Mouse (Mus musculus): ENCODE data around the gene Prkn. TPM values are rescaled to one million over a fixed set of nuclear protein-coding genes. Genes with fewer than 3 reads are reported as not detected.
A peak's percentile ranks its signal among the peaks of the same experiment; 100 is the strongest.

Gene Prkn
- total RNA-seq, 2 experiments from 2014 or later: 12.2 to 12.9 TPM

DNA sequence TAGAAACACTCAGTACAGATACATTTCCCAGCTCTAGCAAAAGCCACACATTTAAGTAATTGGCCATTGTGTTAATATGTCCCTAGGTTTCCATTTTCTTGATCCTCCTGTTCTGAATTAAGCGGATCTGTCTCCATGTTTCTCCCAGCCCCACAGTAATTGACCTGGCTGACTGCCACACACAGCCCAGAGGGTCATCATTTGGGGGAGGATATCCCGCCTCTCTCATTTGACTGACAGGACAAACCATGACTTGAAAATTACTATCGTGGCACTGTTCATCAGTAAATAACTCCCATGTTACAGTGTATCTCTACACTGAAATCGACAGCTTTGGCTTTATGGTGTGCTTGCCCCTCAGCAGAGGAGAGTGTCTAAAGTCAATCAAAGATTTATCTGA is 146.9 kb downstream of the Prkn start:
- no peak for DNase-seq

DNA sequence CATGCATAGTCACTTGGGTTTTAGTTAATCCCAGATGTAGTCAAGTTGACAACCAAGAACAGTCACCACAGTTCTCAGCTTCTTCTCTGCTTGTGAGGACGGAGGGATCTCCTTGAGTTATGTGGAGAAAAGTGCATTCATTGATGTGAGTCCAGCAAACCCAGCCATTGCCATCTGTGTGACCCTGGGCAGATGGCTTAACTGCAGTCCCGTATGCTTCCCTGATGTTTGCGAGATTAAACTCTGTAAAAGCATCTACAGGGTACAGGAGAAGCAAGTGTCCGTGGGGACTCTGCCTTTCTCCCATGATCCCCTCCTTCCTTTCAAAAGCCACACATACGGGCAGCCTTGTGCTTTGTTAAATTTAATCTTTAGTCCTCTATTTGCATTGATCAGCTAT is 157.1 kb downstream of the Prkn start:
- no peak for DNase-seq

DNA sequence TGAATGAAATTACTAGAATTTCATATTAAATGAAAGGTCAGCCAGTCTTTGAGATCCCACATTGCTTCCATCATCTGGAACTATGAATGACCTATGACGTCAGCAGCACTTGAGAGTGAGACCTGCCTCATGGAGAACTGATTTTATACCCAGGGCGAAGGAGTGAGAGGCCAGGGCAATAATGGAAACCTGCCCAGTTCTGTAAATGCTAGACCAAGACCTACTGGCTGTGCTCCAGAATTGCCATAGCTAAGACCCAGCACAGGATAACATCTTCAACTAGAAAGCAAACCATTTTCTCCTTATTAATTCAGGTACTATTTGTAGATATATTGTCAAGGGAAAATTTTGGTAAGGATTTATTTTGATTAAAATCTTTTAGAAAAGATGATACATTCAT is 183.2 kb downstream of the Prkn start:
- no peak for DNase-seq

DNA sequence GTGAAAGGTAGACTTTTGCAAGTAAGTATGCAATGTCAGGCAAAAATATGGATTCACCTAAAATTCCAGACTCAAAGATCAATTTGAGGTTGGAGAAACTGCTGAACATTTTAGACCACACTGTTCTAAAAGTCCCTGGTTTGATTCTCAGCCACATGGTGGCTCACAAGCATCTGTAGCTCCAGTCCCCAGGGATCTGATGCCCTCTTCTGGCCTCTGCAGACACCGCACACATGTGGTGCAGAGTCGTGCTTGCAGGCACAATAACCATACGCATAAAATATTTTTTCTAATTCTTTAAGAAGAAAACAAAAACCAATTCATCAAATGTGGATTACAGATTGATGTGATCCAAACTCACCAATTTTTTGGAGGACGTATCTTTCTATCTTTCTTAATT is 189.2 kb downstream of the Prkn start:
- DNase-seq: no peak

DNA sequence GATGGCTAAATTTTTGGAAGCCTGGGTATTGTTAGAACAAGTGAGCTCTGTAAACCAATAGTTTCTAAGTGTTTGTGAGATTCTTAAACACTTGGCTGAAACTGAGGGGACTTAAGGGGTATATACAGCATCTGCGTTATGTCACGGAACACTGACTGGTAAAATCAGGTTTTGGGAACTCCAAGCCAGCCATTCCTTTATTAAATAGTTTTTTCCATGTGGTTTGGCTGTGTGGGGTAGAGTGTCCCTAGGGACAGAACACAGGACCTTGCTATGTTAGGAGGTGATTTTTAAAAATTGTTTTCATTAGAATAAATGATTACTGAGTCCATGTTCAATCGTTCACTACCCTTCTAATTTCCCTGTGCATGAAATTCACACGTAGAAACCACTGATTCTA is 190.8 kb downstream of the Prkn start:
- no peak for DNase-seq

DNA sequence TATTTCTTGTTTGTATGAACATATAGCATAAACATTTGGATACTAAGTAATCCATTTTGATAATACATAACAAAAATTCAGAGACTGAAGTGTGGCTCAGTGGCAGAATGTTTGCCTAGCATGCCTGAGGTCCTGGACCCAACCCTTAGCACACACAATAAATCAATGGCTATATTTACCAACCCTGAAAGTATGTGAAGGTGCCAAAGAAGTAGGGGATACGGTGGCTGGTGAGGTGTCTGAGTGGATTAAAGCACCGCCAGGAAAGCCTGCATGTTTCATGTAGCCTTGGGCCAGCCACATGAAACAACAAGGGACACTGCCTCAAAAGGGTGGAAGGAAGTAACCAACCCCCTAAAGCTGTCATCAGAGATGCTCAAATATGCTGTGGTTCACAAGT is 192.2 kb downstream of the Prkn start:
- no peak for DNase-seq

DNA sequence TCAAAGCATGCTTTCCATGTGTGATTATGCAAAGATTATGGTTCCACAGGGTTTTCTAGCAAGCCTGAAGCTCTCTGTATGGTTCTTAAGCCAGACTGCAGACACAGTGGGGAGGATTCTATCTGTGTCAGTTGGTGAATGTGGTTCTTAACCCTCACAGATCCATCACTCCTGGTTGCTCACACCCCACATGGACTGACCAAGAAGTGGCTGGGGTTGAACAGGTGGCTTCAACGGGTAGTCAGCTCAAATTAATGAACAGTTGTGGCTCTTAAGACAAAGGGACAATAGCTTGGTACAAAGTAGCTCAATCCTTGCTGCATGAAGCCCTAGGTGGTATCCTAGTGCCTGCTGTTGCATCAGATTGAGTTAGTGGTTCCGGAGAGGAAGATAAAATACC is 193.4 kb downstream of the Prkn start:
- DNase-seq: no peak

DNA sequence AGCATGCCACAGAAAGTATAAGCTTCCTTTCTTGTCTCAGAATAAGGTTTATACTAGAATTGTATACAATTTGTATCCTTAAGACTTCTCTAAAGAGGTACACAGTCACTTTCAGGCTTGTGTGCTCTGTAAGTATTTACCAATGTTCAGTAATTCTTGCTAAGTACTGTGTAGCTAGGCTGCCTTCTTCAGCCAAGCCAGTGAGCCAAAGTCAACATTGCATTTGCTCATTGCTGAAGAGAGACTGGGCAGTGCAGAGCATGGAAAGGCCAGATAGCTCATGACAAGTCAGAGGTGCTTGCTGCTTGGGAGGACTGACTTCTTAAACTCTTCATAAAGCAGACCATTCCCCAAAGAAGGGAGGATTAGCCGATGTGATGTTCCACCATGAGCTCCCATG is 198.1 kb downstream of the Prkn start:
- DNase-seq: no peak

DNA sequence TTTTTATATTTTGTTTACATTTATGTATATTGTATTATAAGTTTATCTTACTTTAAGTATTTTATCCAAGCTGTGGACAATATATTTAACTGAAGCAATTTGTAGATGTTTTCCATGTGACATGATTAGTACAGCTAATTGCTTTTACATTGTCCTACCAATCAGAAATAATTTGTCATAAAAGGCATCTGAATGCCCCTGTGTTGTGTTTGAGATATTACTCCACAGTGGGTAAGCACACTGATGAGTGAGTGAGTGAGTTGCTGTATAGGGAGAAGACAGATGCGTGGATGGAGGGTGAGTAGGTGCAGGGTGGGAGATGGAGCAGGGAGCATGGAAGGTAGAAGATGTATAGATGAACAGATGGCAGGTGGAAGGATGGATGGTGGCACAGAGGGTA is 218.8 kb downstream of the Prkn start:
- no peak for DNase-seq

DNA sequence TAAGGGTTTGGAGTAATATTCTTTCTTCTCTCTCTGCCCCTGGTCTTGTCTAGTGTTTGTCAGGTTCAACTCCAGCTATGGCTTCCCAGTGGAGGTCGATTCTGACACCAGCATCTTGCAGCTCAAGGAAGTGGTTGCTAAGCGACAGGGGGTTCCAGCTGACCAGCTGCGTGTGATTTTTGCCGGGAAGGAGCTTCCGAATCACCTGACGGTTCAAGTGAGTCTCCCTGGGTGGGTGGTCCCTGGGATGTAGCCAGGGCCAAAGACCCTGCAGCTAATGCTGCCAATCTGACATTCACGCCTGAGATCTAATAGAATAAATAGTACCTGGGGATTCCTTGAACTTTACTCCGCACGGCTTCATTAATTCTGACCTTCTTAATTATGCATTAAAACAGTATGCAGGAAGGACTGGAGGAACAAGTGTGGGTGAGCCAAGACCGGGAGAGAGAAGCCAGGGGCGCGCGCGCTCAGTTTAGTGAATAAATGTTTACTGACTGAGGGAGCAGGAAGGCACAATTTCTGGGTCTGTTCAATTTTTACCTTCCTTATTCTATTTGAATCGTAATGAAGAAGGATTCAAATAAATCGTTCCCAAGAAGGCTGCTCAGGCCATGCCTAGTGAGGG is 227.0 kb downstream of the Prkn start:
- no peak for DNase-seq

DNA sequence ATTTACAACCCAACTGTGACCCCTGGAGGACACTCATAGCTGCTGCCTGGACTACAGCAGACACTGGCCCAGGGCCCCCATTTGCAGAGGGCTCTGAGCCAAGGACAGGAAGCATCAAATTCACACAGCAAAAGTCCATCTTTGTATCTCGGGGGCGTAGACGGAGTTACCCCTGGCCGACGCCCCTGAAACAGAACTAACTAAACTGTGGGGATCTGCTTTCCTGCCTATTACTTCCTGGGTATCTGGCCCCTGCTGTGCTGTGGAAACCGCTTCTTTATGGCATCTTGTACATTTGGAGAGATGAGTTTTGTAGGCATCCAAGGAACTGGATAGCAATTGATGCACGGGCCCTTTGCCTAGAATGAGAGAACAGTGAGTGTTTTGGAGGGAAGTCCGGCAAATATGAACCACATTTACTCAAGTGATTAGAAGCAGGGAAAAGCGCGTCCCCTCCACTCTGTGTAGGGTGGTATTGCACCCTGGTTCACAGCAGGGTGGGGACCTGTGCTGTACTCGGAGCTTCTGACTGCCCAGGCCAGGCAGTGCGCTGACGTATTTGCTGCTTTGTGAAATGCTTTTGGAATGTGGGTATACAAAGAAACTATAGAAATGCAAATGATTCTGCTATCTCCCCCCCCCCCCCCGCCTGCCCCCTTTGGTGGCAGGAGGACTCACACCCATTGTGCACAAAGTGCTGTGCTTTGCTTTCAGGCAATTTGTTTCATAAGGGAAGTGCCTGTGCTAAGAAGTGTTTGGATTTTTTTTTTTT is 227.7 kb downstream of the Prkn start:
- DNase-seq: peak; percentile 66

DNA sequence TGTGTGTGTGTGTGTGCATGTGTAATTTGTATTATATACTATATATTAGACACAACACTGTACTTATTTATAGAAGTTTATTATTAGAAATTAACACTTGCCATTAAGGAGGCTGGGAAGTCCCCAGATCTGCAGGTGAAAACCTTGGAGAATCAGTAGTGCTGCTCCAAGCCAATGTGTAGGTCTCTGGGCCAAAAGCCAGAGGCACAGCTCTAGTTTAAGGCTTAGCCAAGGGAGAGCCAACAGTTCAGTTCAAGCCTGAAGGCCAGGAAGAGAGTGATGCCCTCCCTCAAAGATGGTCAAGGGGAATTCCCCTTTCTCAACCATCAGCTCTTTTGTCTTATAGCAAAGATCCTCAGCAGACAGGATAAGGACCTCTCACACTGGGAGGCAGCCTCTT is 230.8 kb downstream of the Prkn start:
- no peak for DNase-seq

DNA sequence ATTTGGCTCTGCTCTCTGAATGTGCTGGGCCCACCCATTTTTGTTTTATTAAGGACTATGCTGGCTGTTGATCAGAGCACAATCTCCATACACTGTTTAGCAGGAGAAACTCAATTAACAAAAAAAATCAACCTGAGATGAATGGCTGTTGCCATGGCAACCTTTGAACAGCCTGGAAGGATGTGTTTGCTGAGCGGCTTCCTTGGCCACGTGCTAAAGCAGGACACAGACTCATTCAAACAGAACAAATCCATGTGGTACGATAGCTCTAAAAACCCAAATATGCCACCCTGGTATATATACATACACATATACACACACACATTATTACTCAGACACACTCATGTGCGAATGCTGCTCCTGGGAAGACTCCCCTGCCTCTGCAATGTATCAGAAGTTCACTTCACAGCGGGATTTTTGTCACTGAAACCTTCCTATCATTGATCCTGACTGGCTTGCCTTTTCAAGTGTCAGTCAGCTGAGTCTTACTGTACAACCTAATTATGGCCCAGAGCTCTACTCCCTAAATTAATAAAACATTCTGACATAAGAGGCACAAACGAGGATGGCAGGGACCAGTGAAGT is 236.2 kb downstream of the Prkn start:
- no peak for DNase-seq

DNA sequence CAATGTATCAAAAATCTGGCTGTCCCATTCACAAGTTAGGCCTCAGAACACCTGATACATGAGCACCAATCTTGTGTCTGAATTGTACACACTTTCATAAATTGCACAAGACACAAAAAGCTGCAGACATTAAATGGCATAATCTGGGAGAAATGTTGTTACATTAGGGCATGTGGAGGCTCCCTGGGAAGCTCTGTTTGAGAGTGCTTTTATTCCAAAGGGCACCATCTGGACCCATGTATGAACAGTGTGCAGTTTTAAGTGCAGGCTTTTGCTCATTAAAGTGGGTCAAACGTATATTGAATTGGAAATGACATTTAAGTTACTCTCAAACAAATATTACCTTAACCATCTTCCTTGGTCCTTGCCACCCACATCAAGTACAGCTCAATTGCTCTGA is 246.3 kb downstream of the Prkn start:
- no peak for DNase-seq

DNA sequence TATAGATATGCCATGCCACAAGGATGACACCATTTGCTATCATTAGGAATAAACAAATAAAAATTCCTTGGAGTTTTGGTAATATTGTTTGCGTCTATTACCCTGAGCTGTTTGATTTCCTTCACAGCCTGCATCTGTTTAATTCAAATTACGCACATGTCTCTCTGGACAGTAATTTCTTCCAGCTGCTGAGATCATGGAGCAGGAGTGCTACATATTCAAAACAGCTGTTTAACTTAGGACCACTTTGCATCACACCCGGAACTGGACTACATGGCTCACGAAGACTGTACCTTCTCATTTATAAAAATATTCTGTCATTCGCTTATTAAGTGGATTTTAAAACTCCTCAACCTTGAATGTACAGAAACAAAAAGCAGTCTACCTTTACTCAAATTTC is 246.9 kb downstream of the Prkn start:
- DNase-seq: no peak

DNA sequence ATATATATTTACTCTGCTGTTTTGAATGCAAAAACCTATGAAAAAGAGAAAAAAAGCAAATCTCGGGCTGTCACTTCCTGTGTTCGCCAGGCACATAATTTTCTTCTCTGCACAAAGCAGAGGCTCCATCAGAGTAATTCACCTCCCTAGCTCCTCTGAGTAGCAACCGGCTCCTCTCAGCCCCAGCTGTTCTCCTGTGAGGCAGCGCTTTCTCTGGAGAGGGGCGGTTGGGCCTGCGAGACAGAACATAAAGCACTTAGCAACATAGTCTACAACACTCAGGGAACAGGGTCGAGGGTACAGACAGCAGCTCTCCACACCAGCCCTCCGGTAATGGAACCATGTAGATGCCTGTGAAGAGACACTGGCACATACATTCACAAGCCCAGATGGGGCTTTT is 247.6 kb downstream of the Prkn start:
- DNase-seq: no peak

DNA sequence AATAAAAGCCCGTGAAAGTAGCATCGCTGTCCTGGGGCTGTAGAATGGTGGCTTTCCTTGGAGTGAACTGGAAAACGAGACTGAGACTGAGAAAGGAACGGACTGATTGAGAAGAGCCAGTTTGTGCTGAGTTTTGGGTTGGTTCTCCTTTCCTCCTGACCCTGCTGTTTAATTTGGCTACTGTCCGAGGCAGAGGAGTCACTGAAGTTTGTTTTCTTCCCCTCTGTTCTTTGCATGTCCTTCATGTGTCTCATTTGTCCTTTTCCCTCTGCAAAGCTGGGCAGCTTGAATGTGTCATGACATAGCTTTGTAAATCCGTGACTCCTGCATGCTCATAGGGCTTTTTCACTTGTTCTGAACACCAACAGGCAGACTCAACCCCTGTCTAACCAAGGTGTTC is 249.2 kb downstream of the Prkn start:
- DNase-seq: no peak

DNA sequence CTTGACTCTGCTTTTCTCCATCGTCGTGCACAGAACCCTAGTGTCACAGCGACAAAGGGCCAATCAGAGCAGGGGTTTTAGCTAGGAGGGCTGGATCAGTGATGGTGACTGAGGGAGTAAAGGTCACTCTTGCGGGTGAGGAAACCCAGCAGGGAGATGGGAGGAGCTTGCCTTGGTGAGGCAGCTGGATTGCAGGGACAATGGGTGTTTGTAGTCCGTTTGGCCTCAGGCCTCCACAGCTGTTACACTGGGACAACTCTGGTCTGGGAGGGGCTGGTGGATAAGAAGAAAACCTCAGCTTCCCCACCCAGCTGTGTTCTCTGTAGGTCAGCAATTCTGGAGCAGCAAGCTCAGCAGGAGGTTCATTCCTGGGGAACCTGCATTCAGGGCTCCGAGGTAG is 252.7 kb downstream of the Prkn start:
- peak; percentile 50 for DNase-seq

DNA sequence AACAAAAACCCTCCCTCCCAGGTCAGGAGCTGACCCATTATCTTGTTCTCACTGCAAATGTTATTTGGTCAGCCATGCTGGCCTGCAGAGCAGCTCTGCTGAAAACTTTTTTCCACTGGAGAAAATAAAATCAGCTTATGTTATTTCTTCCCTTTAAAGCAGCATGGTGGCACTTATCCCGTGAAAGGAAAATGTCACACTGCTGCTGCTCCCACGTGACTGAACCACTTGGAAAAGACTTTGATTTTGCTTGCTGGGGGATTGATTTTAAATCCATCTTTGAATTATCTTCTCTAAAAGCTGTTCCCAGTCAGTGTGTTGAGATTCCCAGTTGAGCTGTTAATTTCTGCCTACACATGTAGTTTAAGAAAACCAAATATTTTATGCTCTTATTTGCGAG is 253.1 kb downstream of the Prkn start:
- DNase-seq: no peak

DNA sequence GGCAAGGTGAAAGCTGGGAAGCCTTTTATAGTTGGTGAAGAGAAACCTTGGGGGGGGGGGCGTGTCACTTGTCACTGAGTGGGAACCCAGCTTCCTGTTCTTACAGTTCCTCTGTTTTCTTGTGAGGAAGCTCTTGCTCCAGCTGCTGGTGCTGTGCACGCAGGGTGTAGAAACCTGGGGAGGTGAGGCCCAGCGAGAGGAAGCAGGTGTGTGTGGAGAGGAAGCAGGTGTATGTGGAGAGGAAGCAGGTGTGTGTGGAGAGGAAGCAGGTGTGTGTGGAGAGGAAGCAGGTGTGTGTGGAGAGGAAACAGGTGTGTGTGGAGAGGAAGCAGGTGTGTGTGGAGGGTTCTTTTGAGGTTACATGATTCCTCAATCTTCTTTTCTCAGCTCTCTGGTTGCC is 266.8 kb downstream of the Prkn start:
- DNase-seq: no peak

DNA sequence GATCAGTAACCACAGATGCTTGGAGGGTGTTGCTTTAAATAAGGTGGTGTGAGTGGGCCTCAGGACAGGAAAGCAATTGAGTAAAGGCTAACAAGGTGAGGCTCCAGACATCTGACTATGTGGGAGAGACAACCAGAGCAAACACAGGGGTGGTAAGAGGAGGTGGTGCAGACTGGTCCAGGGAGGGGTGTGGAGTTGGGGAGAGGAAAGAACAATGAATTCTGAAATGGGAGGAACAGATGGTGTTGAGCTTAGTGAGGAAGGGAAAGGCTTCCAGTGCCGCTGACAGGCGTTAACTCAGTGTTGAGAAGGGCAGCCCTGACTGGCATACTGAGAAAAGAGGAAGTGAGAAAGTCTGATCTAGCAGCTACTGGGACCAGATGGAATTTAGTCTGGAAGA is 267.7 kb downstream of the Prkn start:
- no peak for DNase-seq

DNA sequence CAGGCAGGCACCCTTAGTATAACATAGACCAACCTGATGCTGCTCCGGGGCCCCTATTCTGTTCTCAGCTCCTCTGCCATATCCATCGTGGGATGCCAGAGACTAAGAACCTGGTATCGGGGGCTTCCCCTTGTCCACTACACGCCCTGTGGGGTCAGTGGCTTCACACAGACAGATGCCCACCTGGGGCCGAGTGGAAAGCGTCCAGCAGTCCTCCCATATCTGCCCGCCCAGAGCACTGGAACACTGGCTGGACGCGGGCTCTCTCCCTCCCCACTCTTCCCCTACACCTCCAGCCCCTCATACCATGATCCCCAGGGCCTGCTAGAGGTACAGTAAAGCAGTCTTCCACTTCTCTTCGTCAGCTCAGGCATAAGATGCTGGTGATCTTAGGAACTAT is 277.3 kb downstream of the Prkn start:
- DNase-seq: no peak

DNA sequence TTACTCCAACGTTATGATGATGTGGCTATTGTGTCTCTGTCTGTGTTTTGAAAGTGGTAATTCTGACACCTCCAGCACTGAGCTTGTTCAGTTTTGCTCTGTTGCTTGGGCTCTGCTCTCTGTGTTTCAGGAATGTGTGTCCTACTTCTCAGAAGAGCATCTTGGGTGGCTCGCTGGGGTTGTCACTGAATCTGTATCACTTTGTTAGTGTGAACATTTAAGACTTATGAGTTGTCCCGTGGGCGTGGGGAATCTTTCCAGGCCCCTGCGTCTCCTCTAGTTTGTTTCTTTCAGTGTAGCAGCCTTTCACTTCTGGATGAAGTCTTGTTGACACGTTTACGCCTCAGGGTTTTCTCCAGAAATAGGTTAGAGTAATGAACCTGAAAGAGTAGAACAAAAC is 283.9 kb downstream of the Prkn start:
- DNase-seq: no peak

DNA sequence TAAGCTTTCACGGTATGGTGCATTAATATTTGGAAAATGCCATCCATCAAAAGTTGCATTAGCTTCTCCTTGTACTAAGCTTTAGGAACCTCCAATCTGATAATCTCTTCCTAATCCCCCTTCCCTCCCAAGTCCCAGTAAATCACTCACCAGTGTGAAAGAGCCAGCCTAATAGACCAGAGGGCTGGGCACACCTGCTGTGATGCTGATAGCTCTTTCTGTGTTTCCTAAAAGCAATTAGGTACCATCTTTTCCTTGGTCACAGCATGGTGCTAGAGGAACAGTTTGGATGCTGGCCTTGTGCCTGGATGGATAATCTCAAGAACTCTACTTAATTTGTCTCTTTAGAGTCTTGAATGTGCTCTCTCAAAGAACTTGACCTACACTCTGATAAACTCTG is 287.0 kb downstream of the Prkn start:
- DNase-seq: no peak

All from gastrocnemius, postnatal 25 days (tissue).